Mouse (Mus musculus): ENCODE results near the gene Trp53tg5.

Trp53tg5 gene

DNA sequence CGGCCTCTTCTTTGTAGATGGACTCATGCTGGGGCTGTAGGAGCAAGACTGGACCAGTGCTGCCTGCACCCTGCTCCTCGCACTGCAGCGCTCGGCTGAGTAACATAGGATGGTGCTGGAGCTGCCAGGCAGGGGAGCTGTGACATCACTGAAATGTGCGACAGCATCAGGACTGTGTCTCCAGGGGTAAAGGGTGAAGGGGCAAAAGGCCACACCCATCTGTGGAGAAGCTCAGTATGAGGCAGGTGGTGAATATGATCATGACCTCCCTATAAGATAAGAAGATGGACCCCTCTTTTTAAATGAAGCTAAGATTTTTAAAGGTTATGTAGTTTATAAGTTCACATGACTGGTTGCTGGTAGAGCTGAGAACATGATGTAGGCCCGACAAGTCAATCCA lies at the start of gene Trp53tg5:
Trp53tg5 (minus strand) TSS at position 101 of the 400 bp plus-strand sequence.
- TF ChIP-seq NANOG (IDR thresholded peaks at IDR 0.05; ENCODE audit: borderline replicate concordance, low read length), result no peak

DNA sequence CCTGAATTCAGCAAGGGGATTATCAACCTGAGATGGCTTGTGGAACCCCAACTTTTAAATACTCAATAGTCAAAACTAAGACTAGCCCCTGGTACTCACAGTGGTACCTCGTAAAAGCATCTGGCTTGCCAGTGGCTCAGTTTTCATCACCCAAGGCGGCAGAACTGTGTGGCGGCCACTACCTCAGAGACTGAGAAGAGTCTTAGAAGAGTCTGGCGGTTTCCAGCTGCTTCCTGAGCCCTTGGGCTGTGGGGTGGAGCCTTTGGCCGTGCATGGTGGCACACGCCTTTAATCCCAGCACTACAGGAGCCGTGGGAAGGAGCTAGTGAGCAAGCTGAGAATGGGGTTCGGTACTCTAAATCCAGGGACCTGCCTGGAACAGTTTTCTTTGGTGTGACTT lies 48.8 kb upstream of the Trp53tg5 start:
- Histone ChIP-seq H3K9me3 (ENCODE audit: low read length) (peaks cover 41% of the 10 kb centered on the region), H3K4me1 (replicated peaks; ENCODE audit: low read depth, low read length) (peaks cover 36% of the 10 kb centered on the region), H3K27me3 (ENCODE audit: insufficient read depth, low read length) (no peaks in the 10 kb centered on the region), H3K36me3 (ENCODE audit: insufficient read depth, low read length) (no peaks in the 10 kb centered on the region), H3K4me3 (replicated peaks; ENCODE audit: low read length) (peak overlapping the region; percentile 55)
- no peak for TF ChIP-seq CTCF (conservative IDR thresholded peaks at IDR 0.05; ENCODE audit: low read length)
- no peak for TF ChIP-seq POU5F1 (IDR thresholded peaks at IDR 0.05; ENCODE audit: borderline replicate concordance, low read length)
- TF ChIP-seq NANOG (IDR thresholded peaks at IDR 0.05; ENCODE audit: borderline replicate concordance, low read length), result no peak

More for the DNA sequence above, at the start of gene Trp53tg5:
- Histone ChIP-seq H3K4me3 (replicated peaks; ENCODE audit: low read length) (no peak within 1 kb of the TSS), H3K9me3 (ENCODE audit: low read length) (no peaks in the 10 kb centered on the region), H3K4me1 (replicated peaks; ENCODE audit: low read depth, low read length) (peaks cover 9% of the 10 kb centered on the region), H3K27me3 (ENCODE audit: insufficient read depth, low read length) (no peaks in the 10 kb centered on the region; the same call in 1 of the 2 replicates), H3K36me3 (ENCODE audit: insufficient read depth, low read length) (peaks cover 15% of the 10 kb centered on the region)

DNA sequence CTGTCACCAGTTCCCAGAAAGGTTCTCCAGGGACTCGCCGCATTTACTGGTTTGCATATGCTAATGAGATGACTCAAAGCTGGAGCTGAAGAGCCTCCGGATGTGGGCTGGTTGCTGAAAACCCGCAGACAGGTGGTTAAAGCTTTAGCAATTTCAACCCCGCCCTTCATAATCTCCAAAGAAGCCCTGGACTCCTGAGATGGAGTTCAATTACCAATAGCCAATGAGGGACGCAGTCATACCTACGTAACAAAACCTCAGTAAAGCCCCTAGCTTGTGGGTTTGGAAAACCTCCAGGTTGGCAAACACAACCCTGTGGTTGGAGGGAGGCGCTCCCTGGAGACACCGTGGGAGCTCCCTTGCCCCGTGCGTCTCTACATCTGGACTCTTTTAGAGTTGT lies 48.3 kb upstream of the Trp53tg5 start:
- Histone ChIP-seq H3K4me1 (replicated peaks; ENCODE audit: low read depth, low read length) (peaks cover 36% of the 10 kb centered on the region), H3K4me3 (replicated peaks; ENCODE audit: low read length) (peak overlapping the region; percentile 55), H3K36me3 (ENCODE audit: insufficient read depth, low read length) (no peaks in the 10 kb centered on the region), H3K27me3 (ENCODE audit: insufficient read depth, low read length) (no peaks in the 10 kb centered on the region), H3K9me3 (ENCODE audit: low read length) (peaks cover 37% of the 10 kb centered on the region)
- TF ChIP-seq NANOG (IDR thresholded peaks at IDR 0.05; ENCODE audit: borderline replicate concordance, low read length) (no peak), CTCF (conservative IDR thresholded peaks at IDR 0.05; ENCODE audit: low read length) (no peak), POU5F1 (IDR thresholded peaks at IDR 0.05; ENCODE audit: borderline replicate concordance, low read length) (no peak)

DNA sequence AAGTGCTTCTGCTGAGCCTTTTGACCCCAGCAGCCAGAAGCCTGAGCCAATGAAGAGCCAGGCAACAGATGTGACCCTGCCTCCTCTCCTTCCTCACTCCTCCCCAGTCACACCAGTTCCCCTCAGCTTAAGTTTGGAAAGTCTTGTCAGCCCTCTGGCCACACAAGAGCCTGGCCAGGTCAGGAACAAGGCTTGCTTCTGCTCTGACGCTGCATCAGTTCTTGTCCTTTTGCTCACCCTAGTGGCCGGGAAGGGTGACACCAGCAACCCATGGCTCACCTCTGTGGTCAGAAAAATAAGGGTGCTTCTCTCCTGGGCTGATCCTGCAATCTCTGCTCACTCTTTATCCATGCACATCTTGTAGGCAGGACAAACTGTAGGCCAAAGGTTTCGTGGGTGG lies 47.3 kb upstream of the Trp53tg5 start:
- H3K4me1 ChIP-seq (replicated peaks; ENCODE audit: low read depth, low read length), result peaks cover 36% of the 10 kb centered on the region
- no peaks in the 10 kb centered on the region for H3K36me3 ChIP-seq (ENCODE audit: insufficient read depth, low read length)
- H3K27me3 ChIP-seq (ENCODE audit: insufficient read depth, low read length), result no peaks in the 10 kb centered on the region
- H3K4me3 ChIP-seq (replicated peaks; ENCODE audit: low read length), result no peak overlapping the region
- peak; percentile 30; the same call in 1 of the 2 replicates for TF ChIP-seq CTCF (conservative IDR thresholded peaks at IDR 0.05; ENCODE audit: low read length)
- TF ChIP-seq NANOG (IDR thresholded peaks at IDR 0.05; ENCODE audit: borderline replicate concordance, low read length), result no peak
- no peak for TF ChIP-seq POU5F1 (IDR thresholded peaks at IDR 0.05; ENCODE audit: borderline replicate concordance, low read length)
- peaks cover 26% of the 10 kb centered on the region for H3K9me3 ChIP-seq (ENCODE audit: low read length)

DNA sequence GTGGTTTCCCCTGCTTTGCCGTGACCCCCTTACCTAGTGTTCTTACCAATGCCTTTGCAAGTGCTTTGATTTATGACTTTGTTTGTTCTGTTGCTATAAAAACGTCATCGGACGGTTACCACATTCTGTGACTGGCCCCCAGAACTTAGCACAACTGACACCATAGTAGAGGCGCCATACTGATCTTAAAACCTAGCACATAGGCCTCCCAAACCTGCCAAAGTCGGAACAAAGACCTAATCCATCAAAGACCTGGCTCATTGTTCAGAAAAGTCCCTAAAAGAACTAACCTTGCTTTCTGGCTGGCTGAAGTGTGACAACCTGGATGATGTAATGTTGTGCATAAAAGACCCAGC lies 45.6 kb upstream of the Trp53tg5 start:
- TF ChIP-seq CTCF (conservative IDR thresholded peaks at IDR 0.05; ENCODE audit: low read length) (no peak), POU5F1 (IDR thresholded peaks at IDR 0.05; ENCODE audit: borderline replicate concordance, low read length) (no peak), NANOG (IDR thresholded peaks at IDR 0.05; ENCODE audit: borderline replicate concordance, low read length) (no peak)
- Histone ChIP-seq H3K4me1 (replicated peaks; ENCODE audit: low read depth, low read length) (peaks cover 37% of the 10 kb centered on the region), H3K36me3 (ENCODE audit: insufficient read depth, low read length) (no peaks in the 10 kb centered on the region), H3K4me3 (replicated peaks; ENCODE audit: low read length) (no peak overlapping the region), H3K9me3 (ENCODE audit: low read length) (peaks cover 10% of the 10 kb centered on the region), H3K27me3 (ENCODE audit: insufficient read depth, low read length) (no peaks in the 10 kb centered on the region)

DNA sequence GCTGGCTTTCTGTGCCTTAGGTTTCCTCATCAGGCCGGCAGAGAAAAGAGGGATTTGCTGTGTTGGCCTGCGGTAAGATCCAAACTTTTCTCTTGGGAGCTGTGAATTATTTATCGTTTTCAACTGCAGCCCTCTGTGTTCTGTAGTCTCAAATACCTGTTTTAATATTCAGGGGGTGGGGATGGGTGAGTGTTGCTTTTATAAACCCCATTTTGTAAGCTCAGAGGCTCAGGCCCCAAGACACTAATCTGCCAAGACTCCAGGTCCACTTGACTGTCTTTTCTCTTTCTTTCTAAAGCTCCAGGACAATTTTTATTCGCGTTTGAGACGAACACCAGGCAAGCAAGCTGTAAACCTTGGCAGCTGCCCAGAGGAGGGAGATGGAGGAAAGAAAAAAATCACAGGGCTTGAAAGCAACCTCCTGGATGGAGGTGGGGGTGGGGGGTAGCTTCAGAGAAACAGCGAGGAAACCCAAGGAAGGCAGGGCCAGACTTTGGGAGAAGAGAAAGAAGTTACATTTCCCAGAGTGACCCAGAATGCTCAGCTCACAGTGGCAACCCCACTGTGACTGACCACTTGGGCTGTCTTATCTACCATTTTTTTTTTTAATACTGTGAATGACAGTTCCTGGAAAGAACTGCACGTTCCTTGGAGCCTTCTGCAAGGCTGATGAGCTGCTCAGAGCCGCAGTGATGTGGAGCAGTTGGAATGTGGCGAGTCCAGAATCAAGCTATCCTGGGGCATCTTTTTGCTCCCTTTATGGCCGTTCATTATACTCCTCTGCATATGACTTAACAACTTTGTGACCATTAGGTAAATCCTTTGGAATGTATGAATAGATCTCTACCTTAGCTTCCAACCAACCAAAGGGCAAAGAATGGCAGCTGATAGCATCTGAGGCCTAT lies 45.0 kb upstream of the Trp53tg5 start:
- H3K27me3 ChIP-seq (ENCODE audit: insufficient read depth, low read length), result no peaks in the 10 kb centered on the region
- TF ChIP-seq CTCF (conservative IDR thresholded peaks at IDR 0.05; ENCODE audit: low read length), result no peak
- no peak for TF ChIP-seq POU5F1 (IDR thresholded peaks at IDR 0.05; ENCODE audit: borderline replicate concordance, low read length)
- no peak for TF ChIP-seq NANOG (IDR thresholded peaks at IDR 0.05; ENCODE audit: borderline replicate concordance, low read length)
- H3K36me3 ChIP-seq (ENCODE audit: insufficient read depth, low read length), result no peaks in the 10 kb centered on the region
- H3K4me3 ChIP-seq (replicated peaks; ENCODE audit: low read length), result 0 out of 2 replicates have a peak overlapping the region, but pooled peaks have one; percentile 7
- peaks cover 43% of the 10 kb centered on the region for H3K4me1 ChIP-seq (replicated peaks; ENCODE audit: low read depth, low read length)
- peaks cover 8% of the 10 kb centered on the region for H3K9me3 ChIP-seq (ENCODE audit: low read length)

DNA sequence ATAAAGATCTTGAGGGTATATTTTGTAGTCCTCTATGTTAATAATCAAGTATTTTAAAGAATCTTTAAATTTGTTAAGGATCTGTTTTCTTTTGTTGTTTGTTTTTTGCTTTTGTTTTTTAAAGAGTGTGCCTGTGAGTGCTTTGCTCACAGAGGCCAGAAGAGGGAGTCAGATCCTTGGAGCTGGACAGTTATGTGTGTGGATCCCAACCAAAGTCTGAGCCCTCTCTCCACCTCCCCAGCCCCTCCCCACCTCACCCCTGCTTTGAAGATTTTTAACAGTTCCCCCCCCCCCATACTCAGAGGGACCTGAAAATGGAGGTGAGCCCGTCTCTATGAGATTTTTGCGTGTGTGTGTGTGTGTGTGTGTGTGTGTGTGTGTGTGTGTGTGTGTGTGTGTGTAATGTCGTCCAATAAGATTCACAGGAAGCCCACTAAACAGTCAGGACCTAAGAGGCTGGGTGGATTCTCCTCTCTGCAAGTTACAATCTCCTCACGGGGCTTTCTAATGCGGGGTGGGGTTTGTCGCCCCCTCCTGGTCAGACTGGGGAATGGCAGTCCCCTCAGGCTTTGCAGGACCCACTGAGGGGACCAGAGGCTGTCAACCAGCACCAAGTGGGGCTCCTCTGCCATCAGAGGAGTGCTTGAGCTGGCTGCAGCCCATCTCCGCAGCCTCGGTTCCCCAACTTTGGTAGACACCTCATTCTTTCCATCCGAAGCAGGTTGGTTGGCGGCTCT lies 44.1 kb upstream of the Trp53tg5 start:
- Histone ChIP-seq H3K4me1 (replicated peaks; ENCODE audit: low read depth, low read length) (peaks cover 44% of the 10 kb centered on the region), H3K27me3 (ENCODE audit: insufficient read depth, low read length) (no peaks in the 10 kb centered on the region), H3K4me3 (replicated peaks; ENCODE audit: low read length) (0 out of 2 replicates have a peak overlapping the region, but pooled peaks have one; percentile 7), H3K9me3 (ENCODE audit: low read length) (no peaks in the 10 kb centered on the region), H3K36me3 (ENCODE audit: insufficient read depth, low read length) (no peaks in the 10 kb centered on the region)
- peak; percentile 99 for TF ChIP-seq CTCF (conservative IDR thresholded peaks at IDR 0.05; ENCODE audit: low read length)
- no peak for TF ChIP-seq NANOG (IDR thresholded peaks at IDR 0.05; ENCODE audit: borderline replicate concordance, low read length)
- TF ChIP-seq POU5F1 (IDR thresholded peaks at IDR 0.05; ENCODE audit: borderline replicate concordance, low read length), result no peak

DNA sequence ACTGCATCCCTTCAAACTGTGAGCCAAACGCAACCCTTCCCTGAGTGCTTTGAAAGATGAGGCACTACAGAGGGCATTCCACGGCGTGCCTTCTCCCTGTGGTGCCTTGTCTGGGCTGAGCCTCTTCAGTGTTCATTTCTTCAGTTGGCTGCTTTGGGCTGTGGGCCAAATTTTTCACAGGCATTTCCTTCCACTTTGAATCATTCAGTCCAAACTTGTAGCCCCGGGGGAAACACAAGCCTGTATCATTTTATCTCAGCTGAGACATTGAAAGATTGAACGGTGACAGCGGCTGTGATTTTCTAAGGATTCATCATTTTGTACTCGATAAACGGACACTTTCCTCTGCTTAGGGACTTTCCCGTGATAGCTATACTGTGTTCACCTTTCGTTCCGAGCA lies 43.1 kb upstream of the Trp53tg5 start:
- H3K4me1 ChIP-seq (replicated peaks; ENCODE audit: low read depth, low read length), result peaks cover 38% of the 10 kb centered on the region
- TF ChIP-seq POU5F1 (IDR thresholded peaks at IDR 0.05; ENCODE audit: borderline replicate concordance, low read length), result no peak
- peak; percentile 5; the same call in 1 of the 2 replicates for TF ChIP-seq CTCF (conservative IDR thresholded peaks at IDR 0.05; ENCODE audit: low read length)
- H3K9me3 ChIP-seq (ENCODE audit: low read length), result no peaks in the 10 kb centered on the region
- H3K36me3 ChIP-seq (ENCODE audit: insufficient read depth, low read length), result no peaks in the 10 kb centered on the region
- H3K4me3 ChIP-seq (replicated peaks; ENCODE audit: low read length), result no peak overlapping the region
- no peaks in the 10 kb centered on the region for H3K27me3 ChIP-seq (ENCODE audit: insufficient read depth, low read length)

Measured in E14TG2a.4 (cell line).